Mouse (Mus musculus) urinary bladder, adult 18-20 months (tissue): ENCODE measurements around the gene Cecr2.
"Not testable (repeated sequence)": the region's sequence is repeated elsewhere in the genome, so short reads cannot be mapped to it uniquely, and the experiment has no call there.

Experiments used
- DNase-seq, 2 experiments: peaks; one replicate each; pipeline ENCODE4 v3.0.0; 2022; ENCODE audit warnings: low spot score in 2 of 2, mixed read lengths in 2 of 2

Cecr2 gene

DNA sequence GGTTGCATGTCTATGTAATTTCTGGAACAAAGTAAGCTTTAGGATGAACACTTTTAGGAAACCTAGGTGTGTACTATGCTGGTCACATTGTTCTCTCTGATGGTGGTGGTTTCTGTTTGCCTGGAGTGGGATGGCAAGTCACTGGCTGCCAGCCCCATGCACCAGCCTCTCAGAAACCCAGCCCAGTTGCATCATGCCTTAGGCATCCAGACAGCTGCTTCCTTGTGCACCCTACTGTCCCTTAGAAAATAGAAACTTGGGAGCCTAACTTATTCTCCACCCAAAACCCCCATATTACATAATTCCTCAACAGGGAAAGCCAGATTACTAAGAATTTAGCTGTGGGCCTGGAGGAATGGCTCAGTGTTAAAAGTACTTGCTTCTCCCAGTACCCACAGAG lies 105.9 kb downstream of the Cecr2 start:
- DNase-seq, result no peak

DNA sequence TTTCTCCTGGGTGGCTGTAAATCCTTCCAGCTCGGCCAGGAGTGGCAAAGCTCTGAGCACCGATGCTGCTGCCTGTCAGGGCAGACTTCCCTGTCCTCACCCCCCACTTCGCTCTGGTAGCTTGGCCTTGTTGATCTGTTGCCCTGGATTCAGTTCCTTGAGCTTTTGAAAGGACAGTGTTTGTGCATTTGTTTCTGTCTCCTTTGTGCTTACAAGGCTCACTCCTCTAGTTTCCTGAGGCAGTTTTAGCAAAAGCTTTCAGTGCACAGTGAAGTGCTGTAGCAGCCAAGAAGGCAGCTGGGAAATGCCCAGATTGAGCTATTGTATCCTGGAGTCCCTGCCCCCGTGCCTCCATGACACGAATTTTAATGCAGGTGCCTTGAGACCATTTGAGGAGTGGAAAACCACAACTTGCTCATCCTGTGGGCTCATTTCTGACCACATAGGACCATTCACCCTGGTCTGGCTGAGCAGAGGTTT lies 107.0 kb downstream of the Cecr2 start, which contains the start of gene Slc25a18:
Gene Slc25a18, plus strand, starts transcription at position 430 of the 480 bp plus-strand sequence.
- DNase-seq, result no peak

DNA sequence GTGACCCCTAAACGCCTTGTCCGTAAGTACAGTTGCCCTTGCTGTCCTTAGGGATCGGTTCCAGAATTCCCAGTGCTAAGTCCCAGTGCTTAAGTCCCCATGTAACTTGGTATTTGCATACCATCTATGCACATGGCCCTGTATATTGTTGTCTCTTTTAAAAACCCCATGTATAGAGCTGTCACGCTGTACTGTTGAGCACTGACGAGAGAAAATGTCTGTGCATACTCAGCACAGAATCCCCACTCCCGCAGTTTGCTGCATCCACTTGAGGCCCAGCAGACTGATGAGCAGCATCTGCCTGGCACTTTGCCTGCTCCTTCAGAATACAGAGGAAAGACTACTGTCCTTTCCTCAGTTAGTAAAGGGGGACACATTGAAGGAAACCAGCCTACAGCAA lies 107.6 kb downstream of the Cecr2 start:
- no peak for DNase-seq

DNA sequence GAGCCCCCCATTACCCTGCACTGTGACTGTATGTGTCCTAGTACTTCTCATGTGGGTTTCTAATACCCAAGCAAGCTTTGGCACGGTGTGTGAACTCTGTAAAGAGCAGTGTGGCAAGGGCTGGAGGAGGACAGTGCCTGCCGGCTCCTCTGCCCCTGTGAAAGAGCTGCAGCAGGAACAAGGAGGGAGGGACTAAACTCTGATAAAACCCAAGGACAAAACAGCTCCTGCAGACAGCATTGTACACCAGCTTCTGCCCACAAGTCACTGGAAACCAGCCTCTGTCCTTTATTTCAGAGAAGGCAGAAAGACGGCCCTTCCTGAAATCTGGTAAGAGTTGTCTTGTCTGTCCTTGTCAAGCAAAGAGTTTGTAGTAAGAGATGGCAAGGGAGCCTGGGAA lies 110.1 kb downstream of the Cecr2 start:
- DNase-seq, result no peak

DNA sequence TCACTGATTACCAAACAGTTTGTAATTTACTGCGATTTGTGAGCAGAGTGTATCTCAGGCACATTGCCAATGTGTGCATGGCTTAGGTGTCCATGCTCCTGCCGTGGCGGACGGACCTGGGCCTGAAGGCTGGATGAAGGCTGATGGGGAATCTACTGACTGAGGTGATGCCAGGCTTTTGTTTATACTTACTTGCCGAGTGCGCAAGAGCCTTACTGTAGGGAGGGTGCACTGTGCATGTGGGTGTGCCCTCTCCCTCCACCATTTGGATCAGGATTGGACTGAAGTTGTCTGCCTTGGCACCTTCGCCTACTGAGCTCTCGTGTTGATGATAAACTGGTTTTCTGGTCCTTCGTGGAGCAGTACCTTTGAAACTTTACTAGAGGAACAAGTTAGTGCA lies 111.4 kb downstream of the Cecr2 start:
- no peak for DNase-seq

DNA sequence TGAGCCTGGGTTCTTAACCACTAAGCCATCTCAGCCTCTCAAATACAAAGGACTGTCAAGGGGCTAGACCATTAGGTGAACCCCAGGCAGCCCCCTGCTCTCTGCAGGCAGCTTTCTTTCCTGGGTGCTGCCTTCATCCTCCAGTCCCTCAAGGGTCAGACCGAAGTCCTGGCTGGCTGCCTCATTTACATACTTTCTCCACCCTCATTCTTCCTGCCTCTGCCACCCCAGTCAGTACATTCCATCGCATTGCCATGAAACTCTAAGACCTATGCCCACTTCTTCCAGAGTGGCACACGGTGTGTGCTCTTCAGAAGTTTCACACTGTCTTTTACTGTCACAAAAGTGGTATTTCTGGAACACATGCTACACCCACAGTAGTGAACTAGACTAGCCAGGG lies 112.1 kb downstream of the Cecr2 start:
- no peak for DNase-seq

DNA sequence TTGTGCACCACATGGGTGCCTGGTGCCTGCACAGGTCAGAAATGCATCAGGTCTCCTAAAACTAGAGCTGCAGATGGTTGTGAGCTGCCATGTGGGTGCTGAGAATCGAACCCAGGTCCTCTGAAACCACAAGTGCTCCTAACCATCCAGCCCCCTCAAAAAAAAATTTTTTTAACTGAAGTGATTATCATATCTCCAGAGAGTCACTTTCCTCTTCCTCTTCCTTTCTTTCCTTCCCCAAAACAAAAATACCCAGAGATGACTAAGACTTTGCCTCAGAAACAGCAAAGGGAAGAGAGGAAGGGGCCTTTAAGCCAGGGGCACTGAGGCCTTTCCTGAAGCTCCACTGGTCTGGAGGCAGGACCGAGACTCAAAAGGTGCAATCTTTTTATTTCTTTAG lies 116.8 kb downstream of the Cecr2 start:
- no peak for DNase-seq

DNA sequence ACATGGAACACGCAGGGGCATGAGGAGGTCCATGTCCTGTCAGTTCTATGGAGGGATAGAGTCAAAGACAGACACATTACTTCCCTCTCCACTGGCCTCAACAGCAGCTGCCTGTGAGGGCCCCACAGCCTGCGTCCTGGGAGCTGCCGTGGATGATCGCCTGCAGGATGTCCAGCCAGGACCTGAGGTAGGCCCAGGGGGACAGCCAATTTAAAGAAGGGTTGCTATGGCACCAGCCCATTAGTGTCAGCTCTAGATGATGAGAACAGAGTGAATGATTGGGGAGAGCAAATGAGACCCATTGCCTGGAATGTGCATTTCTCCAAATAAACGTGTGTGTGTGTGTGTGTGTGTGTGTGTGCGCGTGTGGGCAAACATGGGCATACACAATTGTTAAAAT lies 118.2 kb downstream of the Cecr2 start:
- DNase-seq, result no peak

DNA sequence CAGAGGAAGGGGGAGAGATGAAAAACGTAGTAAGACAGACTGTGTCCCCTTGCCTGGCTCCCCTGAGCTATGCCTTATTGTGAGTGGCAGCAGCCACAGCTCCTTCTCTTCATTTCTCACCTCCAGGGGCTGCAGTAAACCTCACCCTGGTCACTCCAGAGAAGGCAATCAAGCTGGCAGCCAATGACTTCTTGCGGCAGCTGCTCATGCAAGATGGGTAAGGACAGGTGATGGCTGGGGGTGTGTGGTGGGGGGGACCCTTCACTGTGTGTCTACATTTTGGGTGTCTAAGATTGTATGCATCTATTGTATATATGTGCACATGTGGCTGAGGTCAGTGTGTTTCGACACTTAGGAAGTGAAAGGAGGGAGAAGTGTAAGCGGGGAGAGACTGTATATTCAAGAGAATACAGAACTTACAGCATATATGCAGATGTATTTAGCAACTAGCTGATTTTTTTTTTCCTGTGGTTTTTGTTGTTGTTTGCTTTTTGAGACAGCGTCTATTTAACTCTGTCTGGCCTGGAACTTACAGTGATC lies 122.0 kb downstream of the Cecr2 start:
- no peak for DNase-seq

DNA sequence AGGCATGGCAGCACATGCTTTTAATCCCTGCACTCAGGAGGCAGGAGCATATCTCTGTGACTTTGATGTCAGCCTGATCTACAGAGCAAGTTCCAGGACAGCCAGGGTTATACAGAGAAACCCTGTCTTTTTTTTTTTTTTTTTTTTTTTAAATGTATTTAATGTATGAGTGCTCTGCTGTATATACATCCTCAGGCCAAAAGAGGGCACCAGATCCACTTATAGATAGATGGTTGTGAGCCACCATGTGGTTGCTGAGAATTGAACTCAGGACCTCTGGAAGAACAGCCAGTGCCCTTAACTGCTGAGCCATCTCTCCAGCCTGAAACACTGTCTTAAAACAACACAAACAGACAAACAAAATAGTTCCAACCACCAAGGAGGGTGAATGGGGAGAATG lies 122.7 kb downstream of the Cecr2 start:
- no peak for DNase-seq

DNA sequence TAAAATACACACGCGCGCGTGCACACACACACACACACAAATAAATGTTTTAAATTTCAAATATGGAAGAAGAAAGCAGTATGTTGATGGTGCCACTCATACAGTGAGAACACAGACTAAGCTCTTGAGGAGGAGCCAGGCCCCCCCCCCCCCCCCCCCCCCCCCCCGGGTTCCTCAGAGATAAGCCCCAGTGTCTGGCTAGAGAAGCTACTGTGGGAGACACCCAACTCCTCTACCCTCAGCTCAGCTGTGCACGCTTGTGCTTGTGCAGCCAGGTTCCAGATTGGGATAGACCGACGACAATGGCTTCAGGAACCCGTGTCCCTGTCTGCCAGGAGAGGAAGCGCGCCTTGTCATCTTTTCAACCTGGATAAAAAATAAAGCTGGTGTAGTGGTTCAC lies 124.0 kb downstream of the Cecr2 start:
- no peak for DNase-seq

DNA sequence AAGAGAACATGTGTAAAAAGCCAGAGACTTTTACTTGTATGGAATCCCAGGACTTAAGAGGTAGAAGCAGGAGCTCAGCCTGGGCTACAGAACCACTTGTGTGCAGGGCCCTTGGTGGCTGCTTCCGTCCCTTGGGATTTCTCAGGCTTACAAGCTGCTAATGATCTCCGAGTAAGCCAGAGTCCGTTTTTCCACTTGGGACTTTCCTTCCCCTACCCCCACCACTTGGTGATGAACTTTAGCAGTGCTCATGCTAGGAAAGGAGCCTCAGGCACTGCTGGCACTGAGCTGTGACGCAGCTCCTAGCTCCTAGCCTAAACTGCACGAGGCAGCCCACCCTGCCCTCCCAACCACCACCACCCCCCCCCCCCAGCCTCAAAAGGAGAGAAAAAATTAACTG lies 124.5 kb downstream of the Cecr2 start:
- DNase-seq, result no peak

DNA sequence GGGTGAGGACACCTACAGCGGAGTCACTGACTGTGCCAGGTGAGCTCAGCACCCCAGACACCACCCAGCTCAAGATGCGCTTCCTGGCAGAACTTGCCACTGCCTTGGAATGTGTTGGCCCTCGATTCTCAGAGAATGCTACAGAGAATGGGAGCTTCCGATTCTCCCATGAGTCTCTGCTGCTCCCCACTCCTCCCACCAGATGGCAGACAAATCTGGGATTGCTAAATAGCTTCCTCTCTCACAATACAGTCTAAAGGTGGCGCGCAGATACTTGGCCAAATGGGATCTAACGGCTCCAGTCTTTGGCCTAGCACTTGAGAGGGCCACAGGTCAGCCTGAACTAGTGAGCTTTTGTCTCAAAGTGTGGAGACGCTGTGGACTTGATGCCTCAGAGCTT lies 126.8 kb downstream of the Cecr2 start:
- DNase-seq, result no peak

DNA sequence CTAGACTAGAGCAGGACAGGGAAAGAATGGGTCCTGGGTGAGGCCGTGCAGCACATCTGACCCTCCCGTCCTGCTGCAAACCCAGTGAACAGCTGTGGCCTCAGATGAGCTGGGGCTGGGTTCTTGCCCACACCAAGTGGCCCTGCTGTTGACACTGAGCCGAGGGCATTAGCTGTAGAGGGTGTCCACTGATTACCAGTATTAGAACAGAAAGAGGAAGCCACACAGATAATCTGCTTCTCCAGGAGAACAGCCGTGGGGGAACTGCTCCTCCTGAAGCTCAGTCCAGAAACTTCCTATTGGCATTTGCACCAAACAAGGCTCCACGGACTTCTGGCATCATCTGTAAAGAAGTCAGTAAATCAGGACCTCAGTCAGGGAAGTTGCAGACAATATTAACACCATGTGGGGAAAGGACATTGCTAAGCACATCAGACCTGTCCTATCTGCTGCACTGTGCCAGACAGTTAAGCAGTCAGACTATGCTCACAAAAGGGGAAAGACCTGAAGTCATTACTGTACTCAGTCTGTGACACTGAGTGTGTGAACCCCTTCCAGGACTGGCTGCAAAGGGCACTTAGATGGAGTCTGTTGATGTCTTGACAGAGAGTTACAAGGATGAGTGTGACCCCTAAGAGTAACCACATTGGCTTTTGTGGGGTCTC lies 129.4 kb downstream of the Cecr2 start:
- no peak for DNase-seq

DNA sequence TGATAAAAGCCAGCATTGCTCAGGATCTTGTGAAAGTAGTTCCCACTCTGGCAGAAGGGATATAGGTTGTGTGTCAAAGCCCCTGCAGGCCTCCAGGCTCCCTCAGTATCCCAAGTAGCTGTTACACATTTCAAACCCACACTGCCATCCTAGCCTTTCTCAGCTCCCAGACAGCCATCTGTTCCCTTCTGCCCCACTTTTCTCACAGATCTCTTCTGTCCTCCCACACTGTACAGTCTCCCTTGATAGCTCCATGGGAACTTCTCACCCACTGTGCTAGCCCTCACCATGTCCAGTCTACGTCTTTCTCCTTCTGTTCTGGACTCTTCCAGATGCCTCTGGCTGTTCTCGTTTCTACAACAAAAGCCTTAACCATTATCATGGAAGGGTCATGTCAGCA lies 129.9 kb downstream of the Cecr2 start:
- no peak for DNase-seq

DNA sequence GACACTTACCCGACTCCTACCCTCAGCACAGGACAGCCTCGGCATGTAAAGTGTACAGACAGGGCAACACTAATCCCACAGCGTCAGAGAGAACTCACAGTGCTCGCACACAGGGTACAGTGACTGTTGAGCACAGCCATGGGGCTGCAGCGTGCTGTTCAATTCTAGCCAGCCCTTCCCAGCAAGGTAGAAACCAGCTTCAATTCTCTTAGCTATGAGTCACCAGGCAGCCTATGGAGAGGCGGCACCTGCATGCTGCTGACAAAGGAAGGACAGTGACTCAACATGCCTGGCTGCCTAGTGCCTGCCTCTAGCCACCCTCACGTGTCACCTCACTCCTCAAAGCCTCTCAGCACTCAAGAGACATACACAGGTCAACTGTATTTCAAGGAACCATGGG lies 131.8 kb downstream of the Cecr2 start:
- peak; percentile 26 to 50 for DNase-seq

DNA sequence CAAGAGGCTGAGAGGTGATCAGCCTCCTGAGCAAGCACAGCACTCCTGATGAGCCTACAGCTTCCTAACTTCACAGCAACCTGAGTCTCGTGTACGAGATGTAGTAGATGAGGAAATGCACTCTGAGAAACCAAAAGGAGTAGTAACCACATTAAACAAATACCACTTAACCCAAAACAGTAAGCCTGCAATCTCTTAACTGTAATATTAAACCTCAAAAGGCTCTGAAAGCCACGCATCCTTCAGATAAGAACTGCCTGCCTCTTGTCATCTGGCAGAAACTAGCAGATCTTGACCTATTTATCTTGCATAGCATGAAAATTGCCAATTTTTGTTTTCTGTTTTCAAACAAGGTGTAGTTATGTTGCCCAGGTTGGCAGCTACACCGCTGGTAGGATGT lies 132.7 kb downstream of the Cecr2 start:
- DNase-seq, result no peak

DNA sequence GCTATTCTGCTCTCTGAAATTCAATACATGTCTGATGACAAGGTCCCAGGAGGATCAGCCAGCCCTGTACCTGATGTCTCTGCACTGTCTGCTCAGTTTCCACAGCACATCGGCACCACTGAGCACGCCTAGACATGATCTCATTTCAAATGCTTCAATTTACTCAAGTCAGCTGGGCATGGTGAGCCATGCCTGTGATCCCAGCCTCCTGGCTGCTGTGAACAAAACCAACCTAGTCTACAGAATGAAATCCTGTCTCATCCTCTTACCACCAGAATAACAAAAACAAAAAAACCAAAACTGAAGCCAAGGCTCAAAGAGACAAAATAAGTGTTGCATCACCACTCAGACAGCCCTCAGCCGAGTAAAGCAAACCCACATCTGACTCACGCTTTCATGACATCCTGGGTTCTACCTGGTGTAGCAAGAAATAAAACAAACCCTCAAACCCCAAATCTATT lies 133.4 kb downstream of the Cecr2 start:
- DNase-seq, result peak in 1 of 2 experiments; percentile 13

DNA sequence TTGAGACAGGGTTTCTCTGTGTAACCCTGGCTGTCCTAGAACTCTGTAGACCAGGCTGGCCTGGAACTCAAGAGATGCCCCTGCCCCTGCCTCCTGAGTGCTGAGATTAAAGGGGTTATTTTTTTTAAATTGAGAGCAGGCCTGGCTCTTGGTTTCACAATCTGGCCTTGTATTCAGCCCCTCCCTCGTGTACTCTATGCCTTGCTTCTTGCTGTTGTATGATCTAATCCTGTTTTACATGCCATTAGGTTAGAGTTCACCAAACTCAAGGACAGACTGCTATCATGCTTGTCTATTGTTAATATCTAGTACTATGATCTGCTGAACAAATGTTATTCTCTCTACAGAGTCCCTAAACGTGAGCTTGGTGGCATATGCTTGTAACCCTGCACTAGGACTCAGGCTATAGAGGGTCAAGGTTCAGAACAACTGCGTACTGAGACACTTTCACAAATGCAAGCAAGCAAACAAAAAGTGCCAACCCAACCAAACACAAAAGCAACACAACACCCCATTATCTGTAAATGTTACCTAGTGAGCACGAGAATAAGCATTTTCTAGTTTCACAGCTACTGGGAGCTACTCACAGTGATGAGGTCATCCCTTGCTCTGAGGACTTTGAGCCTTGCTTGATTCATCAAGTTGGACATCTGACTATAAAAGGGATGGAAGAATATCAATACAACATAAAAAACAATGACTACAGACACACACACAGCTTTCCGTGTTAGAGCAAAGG lies 141.0 kb downstream of the Cecr2 start:
- DNase-seq, result no peak

DNA sequence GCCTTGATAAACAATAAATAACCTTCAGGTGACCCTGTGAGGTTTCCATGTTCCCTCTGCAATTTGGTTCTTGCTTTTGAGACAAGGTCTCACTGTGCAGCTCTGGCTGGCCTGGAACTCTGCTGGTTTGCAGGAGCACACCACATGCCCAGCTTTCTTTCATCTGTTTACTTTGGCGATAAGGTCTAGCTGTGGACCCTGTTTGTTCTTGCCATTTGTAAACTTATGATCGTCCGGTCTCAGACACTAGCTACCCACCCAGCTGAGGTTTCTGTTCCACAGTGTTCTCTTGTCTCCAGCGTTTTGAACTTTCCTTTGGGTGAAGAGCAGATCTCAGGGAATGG lies 141.5 kb downstream of the Cecr2 start:
- DNase-seq, result no peak

DNA sequence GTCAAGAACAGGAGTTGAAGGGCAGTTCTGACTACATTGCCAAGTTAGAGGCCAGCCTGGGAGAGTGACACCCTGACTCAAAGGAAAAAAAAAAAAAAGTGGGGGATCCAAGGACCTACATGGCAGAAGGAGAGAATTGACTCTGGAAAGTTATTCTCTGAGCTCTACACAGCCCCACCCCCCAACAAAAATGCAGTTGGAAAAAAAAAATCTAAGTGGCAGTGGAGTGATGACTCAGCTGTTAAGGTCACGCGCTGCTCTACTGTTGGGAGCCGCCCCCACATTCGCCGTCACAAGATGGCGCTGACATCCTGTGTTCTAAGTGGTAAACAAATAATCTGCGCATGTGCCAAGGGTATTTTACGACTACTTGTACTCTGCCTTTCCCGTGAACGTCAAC lies 145.8 kb downstream of the Cecr2 start:
- not testable (repeated sequence) for DNase-seq

DNA sequence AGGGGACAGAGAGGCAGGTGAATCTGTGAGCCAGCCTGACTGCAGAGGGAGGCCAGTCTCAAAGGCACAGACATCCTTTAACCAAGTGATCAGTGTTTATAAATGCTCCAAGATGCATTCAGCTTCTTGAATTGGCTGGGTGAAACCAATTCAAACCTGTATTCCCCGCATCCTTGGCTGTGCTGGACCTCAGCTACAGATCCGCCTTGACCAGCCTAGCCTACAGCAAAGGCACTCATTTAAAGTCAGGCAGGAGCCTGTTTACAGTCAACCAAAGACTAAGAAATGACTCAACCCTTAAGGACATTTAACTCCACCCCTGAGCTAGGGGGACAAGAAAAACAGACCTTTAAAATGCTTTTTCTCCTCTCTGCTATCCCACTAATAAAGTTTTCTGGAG lies 153.1 kb downstream of the Cecr2 start:
- no peak for DNase-seq

DNA sequence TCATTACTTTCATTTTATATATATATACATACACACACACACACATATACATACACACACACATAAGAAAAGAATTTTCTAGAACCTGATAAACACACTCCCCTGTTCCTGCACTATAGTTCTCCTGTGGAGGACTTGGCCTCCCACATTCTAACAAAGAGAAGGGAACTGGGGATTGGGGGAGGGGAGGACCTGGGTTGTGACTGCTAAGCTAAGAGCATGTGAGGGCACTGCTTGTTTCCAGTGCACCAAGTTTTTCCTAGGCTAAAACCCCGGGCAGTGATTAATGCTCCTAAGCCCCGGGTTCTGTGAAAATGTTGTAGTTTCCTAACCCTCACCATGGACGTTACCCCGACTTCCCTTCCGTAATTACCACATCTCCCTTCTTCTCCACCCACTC lies 154.0 kb downstream of the Cecr2 start:
- DNase-seq, result no peak
